Mouse (Mus musculus) G1E (cell line): ENCODE results near the gene Me1.

Experiments used
- CTCF ChIP-seq: IDR thresholded peaks from 2 replicates; pipeline ENCODE4 v1.5.1; 2012; ENCODE audit warnings: low read depth, low read length, inconsistent platforms, mixed read lengths
- GATA2 ChIP-seq: IDR thresholded peaks from 2 replicates; pipeline ENCODE4 v1.6.1; 2012; ENCODE audit warnings: low read depth, low read length, inconsistent platforms, borderline replicate concordance
- POLR2AphosphoS5 ChIP-seq: IDR thresholded peaks from 2 replicates; pipeline ENCODE4 v1.6.1; 2012; ENCODE audit warnings: low read depth, low read length, inconsistent platforms; ENCODE audit not compliant: insufficient replicate concordance

DNA sequence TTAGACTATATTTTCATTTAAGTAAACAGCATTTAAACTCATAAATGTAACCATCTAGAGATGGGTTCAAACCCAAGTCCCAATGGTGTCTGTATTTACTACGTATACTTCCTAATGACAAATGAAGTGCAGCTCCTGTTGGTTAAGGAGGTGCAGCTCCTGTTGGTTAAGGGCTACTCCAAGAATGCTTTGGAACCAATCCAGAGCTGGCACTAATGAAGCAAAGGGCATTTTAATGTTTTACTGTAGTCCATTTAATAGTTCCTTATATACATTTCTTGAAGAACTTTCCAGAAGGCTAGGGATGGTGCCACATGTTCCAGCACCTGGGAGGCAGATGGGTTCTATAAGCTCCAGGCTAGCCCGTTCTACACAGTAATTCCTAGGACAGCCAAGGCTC lies 20.3 kb downstream of the Me1 start:
- no peak for TF ChIP-seq CTCF
- no peak for TF ChIP-seq GATA2
- no peak for TF ChIP-seq POLR2AphosphoS5
